Mouse (Mus musculus): ENCODE data around the gene Tbca.
A peak's percentile ranks its signal among the peaks of the same experiment; 100 is the strongest.

Gene Tbca

GRCm38 (mm10) chr13:94820956-94821355 is 32.2 kb downstream of the Tbca start:
- Histone ChIP-seq H3K27me3 (ENCODE audit: control insufficient read depth, insufficient read depth, low read length, poor library complexity, severe bottlenecking) (no peaks in the 10 kb centered on the region), H3K36me3 (ENCODE audit: control insufficient read depth, insufficient read depth, low read length, poor library complexity, severe bottlenecking) (no peaks in the 10 kb centered on the region)
- no peak for DNase-seq (ENCODE audit: low read depth, low spot score)

DNA sequence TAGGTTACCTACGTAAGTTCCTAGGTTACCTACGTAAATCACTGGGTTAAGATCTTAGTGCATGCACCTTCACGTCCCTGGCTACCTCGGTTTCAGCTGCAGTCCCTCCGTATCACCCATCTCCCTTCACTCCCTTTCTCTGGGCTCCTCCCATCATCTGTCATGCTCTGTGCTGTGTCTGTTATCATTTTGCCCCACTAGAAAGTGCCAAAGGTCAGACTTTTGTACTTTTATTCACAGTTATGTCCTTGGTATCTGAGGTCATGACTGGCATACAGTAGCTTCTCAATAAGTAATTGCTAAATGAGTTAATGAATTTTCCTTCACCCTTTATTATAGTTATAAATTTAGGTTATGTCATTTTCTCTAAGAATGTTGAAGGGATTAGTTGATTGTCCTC is 37.7 kb downstream of the Tbca start:
- Histone ChIP-seq H3K27me3 (ENCODE audit: control insufficient read depth, insufficient read depth, low read length, poor library complexity, severe bottlenecking) (no peaks in the 10 kb centered on the region), H3K36me3 (ENCODE audit: control insufficient read depth, insufficient read depth, low read length, poor library complexity, severe bottlenecking) (no peaks in the 10 kb centered on the region)
- no peak for DNase-seq (ENCODE audit: low read depth, low spot score)

DNA sequence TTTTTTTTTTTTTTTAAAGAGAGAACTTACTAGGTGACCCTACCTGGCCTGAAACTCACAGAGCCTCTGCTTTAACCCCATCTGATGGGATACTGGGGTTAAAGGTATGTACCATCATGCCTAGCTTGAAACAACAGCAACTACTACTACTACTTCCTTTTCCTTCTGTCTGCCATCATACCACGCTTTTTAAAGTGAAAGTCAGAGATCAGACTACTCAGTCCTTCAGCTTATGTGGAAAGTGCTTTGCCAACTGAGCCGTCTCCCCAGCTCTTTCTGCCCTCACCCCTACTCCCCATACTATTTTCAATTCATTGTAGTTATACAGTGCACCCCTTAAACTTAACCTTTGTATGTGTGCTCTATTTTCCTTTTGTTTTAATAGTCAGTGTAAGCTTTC is 38.3 kb downstream of the Tbca start:
- Histone ChIP-seq H3K36me3 (ENCODE audit: control insufficient read depth, insufficient read depth, low read length, poor library complexity, severe bottlenecking) (no peaks in the 10 kb centered on the region), H3K27me3 (ENCODE audit: control insufficient read depth, insufficient read depth, low read length, poor library complexity, severe bottlenecking) (no peaks in the 10 kb centered on the region)
- no peak for DNase-seq (ENCODE audit: low read depth, low spot score)

GRCm38 (mm10) chr13:94827847-94828246 is 39.1 kb downstream of the Tbca start:
- H3K36me3 ChIP-seq (ENCODE audit: control insufficient read depth, insufficient read depth, low read length, poor library complexity, severe bottlenecking) = no peaks in the 10 kb centered on the region; the same call in 1 of the 2 replicates
- no peaks in the 10 kb centered on the region for H3K27me3 ChIP-seq (ENCODE audit: control insufficient read depth, insufficient read depth, low read length, poor library complexity, severe bottlenecking)
- DNase-seq (ENCODE audit: low read depth, low spot score) = no peak

DNA sequence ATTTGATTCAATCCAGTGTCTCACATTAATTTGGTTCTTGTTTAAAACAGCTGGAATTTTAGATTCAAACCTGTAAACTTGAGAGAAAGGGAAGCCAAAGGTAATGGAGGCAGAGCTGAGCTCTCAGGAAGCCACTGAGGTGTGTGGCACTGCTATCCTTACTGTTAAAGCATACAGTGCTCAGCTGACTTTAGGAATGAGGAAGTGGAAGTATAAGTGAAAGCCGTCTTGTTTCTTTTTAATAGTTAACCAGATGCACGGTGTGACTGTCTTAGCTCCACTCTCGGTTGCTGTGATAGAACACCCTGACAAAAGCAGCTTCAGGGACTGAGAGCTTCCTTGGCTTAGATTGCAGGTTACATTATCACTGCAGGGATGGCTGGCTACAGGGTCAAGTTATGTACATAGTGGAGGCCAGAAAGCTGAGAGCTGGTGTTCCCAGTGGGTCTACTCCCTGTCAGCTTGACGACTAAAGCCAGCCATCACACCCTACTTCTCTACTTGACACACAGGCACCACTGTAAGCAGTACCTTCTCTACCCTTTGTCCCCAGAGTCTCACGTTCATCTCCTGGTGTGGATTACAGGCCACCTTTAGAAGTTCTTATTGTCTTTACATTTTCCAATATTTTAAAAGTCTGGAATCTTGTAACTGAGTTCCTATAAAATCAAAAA is 49.5 kb downstream of the Tbca start:
- Histone ChIP-seq H3K27me3 (ENCODE audit: control insufficient read depth, insufficient read depth, low read length, poor library complexity, severe bottlenecking) (no peaks in the 10 kb centered on the region), H3K36me3 (ENCODE audit: control insufficient read depth, insufficient read depth, low read length, poor library complexity, severe bottlenecking) (peaks cover 7% of the 10 kb centered on the region)
- peak; percentile 68 for DNase-seq (ENCODE audit: low read depth, low spot score)

- H3K36me3 ChIP-seq (ENCODE audit: control insufficient read depth, insufficient read depth, low read length, poor library complexity, severe bottlenecking) = peaks cover 7% of the 10 kb centered on the region
- DNase-seq (ENCODE audit: low read depth, low spot score) = no peak
- H3K27me3 ChIP-seq (ENCODE audit: control insufficient read depth, insufficient read depth, low read length, poor library complexity, severe bottlenecking) = no peaks in the 10 kb centered on the region
These were observed 50.1 kb downstream of the Tbca start for GRCm38 (mm10) chr13:94838756-94839337.

- peaks cover 4% of the 10 kb centered on the region for H3K36me3 ChIP-seq (ENCODE audit: control insufficient read depth, insufficient read depth, low read length, poor library complexity, severe bottlenecking)
- H3K27me3 ChIP-seq (ENCODE audit: control insufficient read depth, insufficient read depth, low read length, poor library complexity, severe bottlenecking) = no peaks in the 10 kb centered on the region
- no peak for DNase-seq (ENCODE audit: low read depth, low spot score)
These were observed 54.5 kb downstream of the Tbca start for GRCm38 (mm10) chr13:94843236-94843635.

DNA sequence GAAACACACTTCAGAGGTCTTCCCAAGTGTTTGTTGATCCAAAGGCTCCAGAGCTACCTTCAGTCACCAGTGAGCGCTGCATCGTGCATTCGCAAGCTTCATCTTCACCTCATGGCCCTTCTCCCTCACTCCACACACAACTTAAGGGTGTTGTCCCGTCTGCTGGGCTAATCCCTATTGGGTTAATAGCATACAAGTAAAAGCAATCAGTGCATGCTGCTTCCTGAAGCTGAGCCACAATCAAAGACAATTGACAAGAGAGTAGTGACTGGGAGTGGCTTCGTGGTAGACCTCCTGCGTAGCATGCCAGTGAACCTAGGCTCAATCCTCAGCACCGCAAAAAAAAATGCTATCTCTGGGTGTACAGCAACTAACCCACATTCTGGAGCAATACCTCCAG is 59.2 kb downstream of the Tbca start:
- H3K27me3 ChIP-seq (ENCODE audit: control insufficient read depth, insufficient read depth, low read length, poor library complexity, severe bottlenecking) = no peaks in the 10 kb centered on the region
- DNase-seq (ENCODE audit: low read depth, low spot score) = no peak
- no peaks in the 10 kb centered on the region for H3K36me3 ChIP-seq (ENCODE audit: control insufficient read depth, insufficient read depth, low read length, poor library complexity, severe bottlenecking)

GRCm38 (mm10) chr13:94849351-94849750 is 60.6 kb downstream of the Tbca start:
- Histone ChIP-seq H3K27me3 (ENCODE audit: control insufficient read depth, insufficient read depth, low read length, poor library complexity, severe bottlenecking) (no peaks in the 10 kb centered on the region), H3K36me3 (ENCODE audit: control insufficient read depth, insufficient read depth, low read length, poor library complexity, severe bottlenecking) (no peaks in the 10 kb centered on the region)
- DNase-seq (ENCODE audit: low read depth, low spot score) = no peak

- no peak for DNase-seq (ENCODE audit: low read depth, low spot score)
- no peaks in the 10 kb centered on the region for H3K36me3 ChIP-seq (ENCODE audit: control insufficient read depth, insufficient read depth, low read length, poor library complexity, severe bottlenecking)
These were observed 69.4 kb downstream of the Tbca start for GRCm38 (mm10) chr13:94858016-94858575.

DNA sequence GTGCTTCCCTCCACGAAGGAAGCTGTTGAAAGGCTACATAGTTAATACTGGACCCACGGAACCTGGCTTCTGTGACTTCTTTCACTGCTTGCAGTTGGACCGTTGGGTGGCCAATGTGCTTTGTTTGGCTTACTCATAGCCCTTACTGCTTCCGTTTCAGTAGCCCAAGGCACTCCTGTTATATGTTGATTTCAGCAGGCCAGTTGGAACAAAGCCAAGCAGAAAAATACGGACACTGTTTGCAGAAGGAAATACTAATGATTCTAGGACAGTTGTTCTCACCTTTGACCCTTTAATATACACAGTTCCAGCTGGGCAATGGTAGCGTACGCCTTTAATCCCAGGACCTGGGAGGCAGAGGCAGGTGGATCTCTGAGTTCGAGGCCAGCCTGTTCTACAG is 70.5 kb downstream of the Tbca start:
- Histone ChIP-seq H3K27me3 (ENCODE audit: control insufficient read depth, insufficient read depth, low read length, poor library complexity, severe bottlenecking) (no peaks in the 10 kb centered on the region), H3K36me3 (ENCODE audit: control insufficient read depth, insufficient read depth, low read length, poor library complexity, severe bottlenecking) (no peaks in the 10 kb centered on the region)
- no peak for DNase-seq (ENCODE audit: low read depth, low spot score)

More at GRCm38 (mm10) chr13:94858016-94858575, 69.4 kb downstream of the Tbca start:
- no peaks in the 10 kb centered on the region for H3K27me3 ChIP-seq (ENCODE audit: control insufficient read depth, insufficient read depth, low read length, poor library complexity, severe bottlenecking)

DNA sequence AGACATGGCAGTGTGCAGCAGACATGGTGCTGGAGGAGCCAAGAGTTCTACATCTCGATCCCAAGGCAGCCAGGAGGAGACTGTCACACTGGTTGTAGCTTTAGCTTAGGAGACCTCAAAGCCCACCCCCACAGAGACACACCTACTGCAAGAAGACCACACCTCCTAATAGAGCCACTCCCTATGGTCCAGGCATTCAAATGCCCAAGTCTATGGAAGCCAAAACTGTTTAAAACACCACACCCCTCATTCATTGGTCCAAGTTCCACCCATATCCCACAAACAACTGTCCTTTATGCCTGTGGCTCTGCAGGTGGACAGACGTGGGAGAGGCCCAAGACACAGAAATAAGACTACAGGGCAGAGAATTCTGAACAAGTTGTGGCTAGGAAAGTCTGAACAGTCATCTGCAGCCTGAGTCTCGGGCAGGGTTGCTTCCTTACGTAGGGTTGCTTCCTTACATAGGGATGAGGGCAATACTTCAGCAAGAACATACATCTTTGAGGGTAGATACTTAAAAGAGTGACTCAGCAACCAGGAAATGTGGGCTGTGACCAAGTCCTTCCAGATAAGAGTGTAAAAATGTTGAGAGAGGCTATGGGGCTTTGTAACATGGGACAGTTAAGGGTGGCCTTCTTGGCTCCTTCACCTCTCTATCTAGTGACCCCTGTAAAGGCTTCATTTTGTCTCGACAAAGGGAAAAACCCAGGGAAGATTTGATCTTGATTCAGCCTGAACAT is 74.0 kb downstream of the Tbca start:
- H3K36me3 ChIP-seq (ENCODE audit: control insufficient read depth, insufficient read depth, low read length, poor library complexity, severe bottlenecking) = no peaks in the 10 kb centered on the region
- DNase-seq (ENCODE audit: low read depth, low spot score) = no peak

DNA sequence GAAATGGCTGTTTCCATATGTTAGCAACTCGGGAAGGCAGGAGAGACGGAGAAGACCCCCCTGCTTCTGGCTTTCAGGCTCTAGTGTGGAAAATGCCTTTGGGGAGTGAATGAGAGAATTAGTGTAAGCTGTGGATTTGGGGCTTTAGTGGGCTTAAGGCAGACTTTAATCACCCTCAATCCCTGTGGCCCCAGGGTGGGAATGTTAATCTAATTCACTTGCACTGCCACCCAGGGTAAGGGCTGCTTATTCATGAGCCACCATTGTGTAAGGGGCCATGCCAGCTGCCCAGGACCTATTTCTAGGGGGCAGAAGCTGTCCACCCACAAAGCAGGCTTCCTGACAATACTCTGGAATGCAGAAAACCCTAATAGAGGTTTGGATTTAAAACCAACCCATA is 78.2 kb downstream of the Tbca start:
- no peaks in the 10 kb centered on the region for H3K36me3 ChIP-seq (ENCODE audit: control insufficient read depth, insufficient read depth, low read length, poor library complexity, severe bottlenecking)
- H3K27me3 ChIP-seq (ENCODE audit: control insufficient read depth, insufficient read depth, low read length, poor library complexity, severe bottlenecking) = peaks cover 2% of the 10 kb centered on the region
- DNase-seq (ENCODE audit: low read depth, low spot score) = no peak

More for the DNA sequence above, 74.0 kb downstream of the Tbca start:
- no peaks in the 10 kb centered on the region for H3K27me3 ChIP-seq (ENCODE audit: control insufficient read depth, insufficient read depth, low read length, poor library complexity, severe bottlenecking)

- Histone ChIP-seq H3K36me3 (ENCODE audit: control insufficient read depth, insufficient read depth, low read length, poor library complexity, severe bottlenecking) (no peaks in the 10 kb centered on the region), H3K27me3 (ENCODE audit: control insufficient read depth, insufficient read depth, low read length, poor library complexity, severe bottlenecking) (peaks cover 2% of the 10 kb centered on the region)
- DNase-seq (ENCODE audit: low read depth, low spot score) = no peak
These were observed 79.1 kb downstream of the Tbca start for GRCm38 (mm10) chr13:94867772-94868171.

- peaks cover 2% of the 10 kb centered on the region for H3K27me3 ChIP-seq (ENCODE audit: control insufficient read depth, insufficient read depth, low read length, poor library complexity, severe bottlenecking)
- DNase-seq (ENCODE audit: low read depth, low spot score) = peak; percentile 55
- no peaks in the 10 kb centered on the region for H3K36me3 ChIP-seq (ENCODE audit: control insufficient read depth, insufficient read depth, low read length, poor library complexity, severe bottlenecking)
These were observed 79.8 kb downstream of the Tbca start for GRCm38 (mm10) chr13:94868478-94868950.

Measured in splenic B cell, adult 2 months (primary cell).